8 mouse cellular contexts compared by ENCODE assay signal in genomic region chr6:52802181-52802580, GRCm38 (mm10).
DNase-seq lines count a peak whose midpoint lies in the region; ATAC-seq and TF ChIP-seq lines count a peak whose summit lies in the region.

No protein-coding gene starts in this region.

- intact Hi-C loops in heart, postnatal 25 days (cut with DNase I): no loop called here
- intact Hi-C loops in left cerebral cortex, adult 2 months (cut with DNase I): no loop called here

- peak overlapping the region; percentile 49 for H3K4me3 ChIP-seq in E14TG2a.4 (replicated peaks; ENCODE audit: low read length)
- no peak overlapping the region for H3K4me3 ChIP-seq in liver, embryonic 15.5 days (replicated peaks)
- no peak overlapping the region for H3K4me3 ChIP-seq in left cerebral cortex, adult 2 months

- 0 out of 2 replicates have a peak overlapping the region, but pooled peaks have one; percentile 7 for H3K4me2 ChIP-seq in liver, embryonic 15.5 days

- peaks cover 7% of the 10 kb centered on the region for H3K9me3 ChIP-seq in E14TG2a.4 (ENCODE audit: low read length)
- no peaks in the 10 kb centered on the region for H3K9me3 ChIP-seq in liver, embryonic 15.5 days (replicated peaks)

- no peak overlapping the region for H3K27ac ChIP-seq in liver, embryonic 15.5 days (replicated peaks)
- no peak overlapping the region for H3K27ac ChIP-seq in left cerebral cortex, adult 2 months

- peaks cover 49% of the 10 kb centered on the region for H3K4me1 ChIP-seq in E14TG2a.4 (replicated peaks; ENCODE audit: low read depth, low read length)
- H3K4me1 ChIP-seq in liver, embryonic 15.5 days (replicated peaks): no peaks in the 10 kb centered on the region

- no peak overlapping the region for H3K9ac ChIP-seq in liver, embryonic 15.5 days

- no peaks in the 10 kb centered on the region; the same call in 1 of the 2 replicates for H3K27me3 ChIP-seq in E14TG2a.4 (ENCODE audit: insufficient read depth, low read length)
- H3K27me3 ChIP-seq in liver, embryonic 15.5 days: no peaks in the 10 kb centered on the region

- H3K36me3 ChIP-seq in E14TG2a.4 (ENCODE audit: insufficient read depth, low read length): no peaks in the 10 kb centered on the region
- H3K36me3 ChIP-seq in liver, embryonic 15.5 days (replicated peaks): no peaks in the 10 kb centered on the region

- 23% methylated on average over 9 of the region's 9 CpGs for WGBS in liver, embryonic 15.5 days (ENCODE audit: insufficient replicate concordance)

- ATAC-seq in liver, embryonic 15.5 days (ENCODE audit: insufficient read depth): no peak

- DNase-seq in c-Kit-positive CD71-positive TER-119-negative erythroid progenitor cells, embryonic 14.5 days (ENCODE audit: low read depth): peak; percentile 33
- DNase-seq in heart, postnatal 25 days (ENCODE audit: low spot score): peak; percentile 33
- no peak for DNase-seq in left cerebral cortex, adult 2 months (ENCODE audit: extremely low spot score in 1 of 2, low spot score in 2 of 2)
- DNase-seq in thymus, postnatal 14 days: no peak
- DNase-seq in neural tube, embryonic 10.5 days (ENCODE audit: extremely low spot score, low spot score): no peak
- no peak for DNase-seq in frontal cortex, postnatal 25 days (ENCODE audit: low spot score in 2 of 2)

- TF ChIP-seq CTCF in E14TG2a.4 (conservative IDR thresholded peaks at IDR 0.05; ENCODE audit: low read length): no peak
- TF ChIP-seq CTCF in left cerebral cortex, adult 2 months (IDR thresholded peaks at IDR 0.05): no peak

Comparison
In these comparisons a context has a peak if more than half of its experiments do, and no peak if none do; other contexts are left out.
1. DNase-seq: peak in c-Kit-positive CD71-positive TER-119-negative erythroid progenitor cells, embryonic 14.5 days (single experiment) and heart, postnatal 25 days (single experiment); none in left cerebral cortex, adult 2 months (0 of 2), thymus, postnatal 14 days (single experiment), neural tube, embryonic 10.5 days (single experiment) and frontal cortex, postnatal 25 days (0 of 2).